Mouse (Mus musculus): ENCODE results near the gene Oprd1. TPM values are rescaled to one million over a fixed set of nuclear protein-coding genes. Genes with fewer than 3 reads are reported as not detected.

The Oprd1 gene
- polyA plus RNA-seq, 1 experiment from 2014 or later = 0.38 TPM

- under 1% methylated on average over 36 of the region's 42 CpGs for WGBS
- H3K9me3 ChIP-seq (ENCODE audit: control insufficient read depth, low read length) = no peaks in the 10 kb centered on the region
- no peaks in the 10 kb centered on the region for H3K27me3 ChIP-seq (replicated peaks; ENCODE audit: control insufficient read depth, insufficient read depth, low read length)
- H3K4me3 ChIP-seq (ENCODE audit: low read depth, low read length) = peak within 1 kb of the TSS; percentile 76
- ATAC-seq (replicated peaks; ENCODE audit: low FRiP score, low TSS enrichment, low read depth) (peak; percentile 40), DNase-seq (ENCODE audit: low spot score) (peak; percentile 83)
- peak within 1 kb of the TSS; percentile 59 for H3K9ac ChIP-seq (ENCODE audit: low read length)
- H3K27ac ChIP-seq (ENCODE audit: low read depth) = peak within 1 kb of the TSS; percentile 40
- H3K4me2 ChIP-seq (ENCODE audit: low read length) = peak within 1 kb of the TSS; percentile 96
- peaks cover 12% of the 10 kb centered on the region; the same call in 1 of the 2 replicates for H3K4me1 ChIP-seq (replicated peaks; ENCODE audit: control insufficient read depth, insufficient read depth, low read length)
- H3K36me3 ChIP-seq (ENCODE audit: control insufficient read depth, insufficient read depth, low read length) = no peaks in the 10 kb centered on the region
Measured at GRCm38 (mm10) chr4:132074077-132074932, 70.0 kb downstream of the Oprd1 start, which contains the start of gene Gm10300. TSS of gene Gm10300 (plus strand) at chr4:132074697.

GRCm38 (mm10) chr4:132072946-132073345 lies 71.3 kb downstream of the Oprd1 start:
- Histone ChIP-seq H3K9ac (ENCODE audit: low read length) (no peak overlapping the region), H3K27me3 (replicated peaks; ENCODE audit: control insufficient read depth, insufficient read depth, low read length) (no peaks in the 10 kb centered on the region), H3K4me2 (ENCODE audit: low read length) (no peak overlapping the region), H3K9me3 (ENCODE audit: control insufficient read depth, low read length) (no peaks in the 10 kb centered on the region), H3K36me3 (ENCODE audit: control insufficient read depth, insufficient read depth, low read length) (no peaks in the 10 kb centered on the region), H3K4me1 (replicated peaks; ENCODE audit: control insufficient read depth, insufficient read depth, low read length) (peaks cover 12% of the 10 kb centered on the region; the same call in 1 of the 2 replicates), H3K4me3 (ENCODE audit: low read depth, low read length) (no peak overlapping the region), H3K27ac (ENCODE audit: low read depth) (no peak overlapping the region)
- 80% methylated on average over 6 of the region's 6 CpGs for WGBS
- DNase-seq (ENCODE audit: low spot score) (no peak), ATAC-seq (replicated peaks; ENCODE audit: low FRiP score, low TSS enrichment, low read depth) (no peak)

DNA sequence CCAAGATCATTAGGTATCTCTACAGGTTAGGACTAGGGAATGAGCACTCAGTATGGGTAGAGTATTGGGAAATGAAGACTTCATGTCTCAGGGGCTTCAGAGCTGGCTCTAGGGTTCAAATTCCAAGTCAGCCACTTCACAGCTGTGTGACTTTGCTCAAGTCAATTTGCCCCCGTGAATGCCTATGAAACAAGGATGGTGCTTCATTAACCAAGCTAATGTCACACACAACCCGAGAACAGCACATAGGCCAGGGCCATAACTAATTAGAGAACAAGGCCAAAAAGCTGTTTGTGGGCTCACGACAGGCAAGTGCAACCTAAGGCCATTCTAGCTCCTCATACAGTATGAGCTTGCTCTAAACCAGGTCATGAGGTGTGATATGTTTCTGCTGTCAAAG lies 72.1 kb downstream of the Oprd1 start:
- H3K36me3 ChIP-seq (ENCODE audit: control insufficient read depth, insufficient read depth, low read length) = no peaks in the 10 kb centered on the region

GRCm38 (mm10) chr4:132071674-132072073 lies 72.6 kb downstream of the Oprd1 start:
- 86% methylated on average over 2 of the region's 2 CpGs for WGBS
- Histone ChIP-seq H3K4me2 (ENCODE audit: low read length) (no peak overlapping the region), H3K4me3 (ENCODE audit: low read depth, low read length) (no peak overlapping the region), H3K4me1 (replicated peaks; ENCODE audit: control insufficient read depth, insufficient read depth, low read length) (0 out of 2 replicates have a peak, but pooled peaks cover 10% of the 10 kb centered on the region), H3K9ac (ENCODE audit: low read length) (no peak overlapping the region), H3K9me3 (ENCODE audit: control insufficient read depth, low read length) (no peaks in the 10 kb centered on the region), H3K36me3 (ENCODE audit: control insufficient read depth, insufficient read depth, low read length) (no peaks in the 10 kb centered on the region), H3K27me3 (replicated peaks; ENCODE audit: control insufficient read depth, insufficient read depth, low read length) (no peaks in the 10 kb centered on the region), H3K27ac (ENCODE audit: low read depth) (no peak overlapping the region)
- DNase-seq (ENCODE audit: low spot score) (no peak), ATAC-seq (replicated peaks; ENCODE audit: low FRiP score, low TSS enrichment, low read depth) (no peak)

More for the DNA sequence above, 72.1 kb downstream of the Oprd1 start:
- peaks cover 11% of the 10 kb centered on the region; the same call in 1 of the 2 replicates for H3K4me1 ChIP-seq (replicated peaks; ENCODE audit: control insufficient read depth, insufficient read depth, low read length)
- no peak for ATAC-seq (replicated peaks; ENCODE audit: low FRiP score, low TSS enrichment, low read depth)
- WGBS = 77% methylated on average over 3 of the region's 3 CpGs
- H3K27ac ChIP-seq (ENCODE audit: low read depth) = no peak overlapping the region
- H3K27me3 ChIP-seq (replicated peaks; ENCODE audit: control insufficient read depth, insufficient read depth, low read length) = no peaks in the 10 kb centered on the region
- H3K4me2 ChIP-seq (ENCODE audit: low read length) = no peak overlapping the region
- H3K9ac ChIP-seq (ENCODE audit: low read length) = no peak overlapping the region
- DNase-seq (ENCODE audit: low spot score) = no peak
- no peaks in the 10 kb centered on the region for H3K9me3 ChIP-seq (ENCODE audit: control insufficient read depth, low read length)
- H3K4me3 ChIP-seq (ENCODE audit: low read depth, low read length) = no peak overlapping the region

DNA sequence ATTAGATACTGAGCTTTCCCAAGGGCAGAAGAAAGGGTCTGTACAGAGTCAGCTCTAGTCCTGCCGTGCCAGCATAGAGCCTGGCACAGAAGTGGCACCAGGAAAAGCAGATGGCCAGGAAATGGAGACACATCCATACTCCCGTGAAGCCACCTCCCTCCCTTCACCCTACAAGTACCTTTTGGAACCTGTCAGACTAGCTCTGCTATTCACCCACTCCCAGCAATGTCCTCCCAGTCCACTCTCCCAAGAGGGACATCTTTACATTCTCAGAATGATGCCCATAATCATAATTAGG lies 76.4 kb downstream of the Oprd1 start:
- 48% methylated on average over 2 of the region's 2 CpGs for WGBS
- no peak for DNase-seq (ENCODE audit: low spot score)

GRCm38 (mm10) chr4:132067112-132067937 lies 77.0 kb downstream of the Oprd1 start:
- Histone ChIP-seq H3K9ac (ENCODE audit: low read length) (no peak overlapping the region), H3K9me3 (ENCODE audit: control insufficient read depth, low read length) (no peaks in the 10 kb centered on the region), H3K4me2 (ENCODE audit: low read length) (no peak overlapping the region), H3K27me3 (replicated peaks; ENCODE audit: control insufficient read depth, insufficient read depth, low read length) (no peaks in the 10 kb centered on the region), H3K4me1 (replicated peaks; ENCODE audit: control insufficient read depth, insufficient read depth, low read length) (0 out of 2 replicates have a peak, but pooled peaks cover 7% of the 10 kb centered on the region), H3K27ac (ENCODE audit: low read depth) (no peak overlapping the region), H3K4me3 (ENCODE audit: low read depth, low read length) (no peak overlapping the region), H3K36me3 (ENCODE audit: control insufficient read depth, insufficient read depth, low read length) (no peaks in the 10 kb centered on the region)
- DNase-seq (ENCODE audit: low spot score) = no peak
- 78% methylated on average over 14 of the region's 14 CpGs for WGBS
- ATAC-seq (replicated peaks; ENCODE audit: low FRiP score, low TSS enrichment, low read depth) = no peak

More for the DNA sequence above, 76.4 kb downstream of the Oprd1 start:
- H3K27me3 ChIP-seq (replicated peaks; ENCODE audit: control insufficient read depth, insufficient read depth, low read length) = no peaks in the 10 kb centered on the region
- no peak overlapping the region for H3K4me2 ChIP-seq (ENCODE audit: low read length)
- no peak for ATAC-seq (replicated peaks; ENCODE audit: low FRiP score, low TSS enrichment, low read depth)
- H3K27ac ChIP-seq (ENCODE audit: low read depth) = no peak overlapping the region
- H3K36me3 ChIP-seq (ENCODE audit: control insufficient read depth, insufficient read depth, low read length) = no peaks in the 10 kb centered on the region
- 0 out of 2 replicates have a peak, but pooled peaks cover 6% of the 10 kb centered on the region for H3K4me1 ChIP-seq (replicated peaks; ENCODE audit: control insufficient read depth, insufficient read depth, low read length)
- no peak overlapping the region for H3K9ac ChIP-seq (ENCODE audit: low read length)
- no peaks in the 10 kb centered on the region for H3K9me3 ChIP-seq (ENCODE audit: control insufficient read depth, low read length)
- no peak overlapping the region for H3K4me3 ChIP-seq (ENCODE audit: low read depth, low read length)

GRCm38 (mm10) chr4:132066101-132066773 lies 78.0 kb downstream of the Oprd1 start:
- H3K27me3 ChIP-seq (replicated peaks; ENCODE audit: control insufficient read depth, insufficient read depth, low read length) = no peaks in the 10 kb centered on the region
- no peaks in the 10 kb centered on the region for H3K36me3 ChIP-seq (ENCODE audit: control insufficient read depth, insufficient read depth, low read length)
- H3K4me3 ChIP-seq (ENCODE audit: low read depth, low read length) = no peak overlapping the region
- DNase-seq (ENCODE audit: low spot score) = no peak
- no peaks in the 10 kb centered on the region for H3K9me3 ChIP-seq (ENCODE audit: control insufficient read depth, low read length)
- ATAC-seq (replicated peaks; ENCODE audit: low FRiP score, low TSS enrichment, low read depth) = no peak
- no peak overlapping the region for H3K27ac ChIP-seq (ENCODE audit: low read depth)
- 0 out of 2 replicates have a peak, but pooled peaks cover 8% of the 10 kb centered on the region for H3K4me1 ChIP-seq (replicated peaks; ENCODE audit: control insufficient read depth, insufficient read depth, low read length)
- H3K4me2 ChIP-seq (ENCODE audit: low read length) = no peak overlapping the region
- 69% methylated on average over 10 of the region's 10 CpGs for WGBS
- no peak overlapping the region for H3K9ac ChIP-seq (ENCODE audit: low read length)

DNA sequence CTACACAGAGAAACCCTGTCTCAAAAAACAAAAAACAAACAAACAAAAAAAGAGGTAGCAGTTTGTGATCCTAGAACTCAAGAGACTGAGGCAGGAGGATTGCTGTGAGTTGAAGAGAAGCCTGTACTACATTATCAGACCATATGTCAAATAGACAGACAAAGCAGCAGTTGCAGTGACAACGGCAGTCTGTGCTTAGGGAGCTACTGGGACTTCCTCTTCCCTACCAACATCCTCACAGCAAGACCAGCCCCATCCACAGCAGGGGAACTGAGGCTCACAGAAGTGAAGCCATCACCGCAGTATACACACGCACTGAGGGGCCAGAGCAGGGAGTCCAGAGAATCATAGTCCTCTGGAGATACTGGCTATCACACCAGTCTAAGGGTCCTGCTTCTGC lies 78.7 kb downstream of the Oprd1 start:
- 80% methylated on average over 3 of the region's 3 CpGs for WGBS
- no peaks in the 10 kb centered on the region for H3K36me3 ChIP-seq (ENCODE audit: control insufficient read depth, insufficient read depth, low read length)
- no peaks in the 10 kb centered on the region for H3K27me3 ChIP-seq (replicated peaks; ENCODE audit: control insufficient read depth, insufficient read depth, low read length)
- no peak overlapping the region for H3K4me3 ChIP-seq (ENCODE audit: low read depth, low read length)
- no peaks in the 10 kb centered on the region for H3K9me3 ChIP-seq (ENCODE audit: control insufficient read depth, low read length)
- no peak overlapping the region for H3K27ac ChIP-seq (ENCODE audit: low read depth)
- DNase-seq (ENCODE audit: low spot score) (no peak), ATAC-seq (replicated peaks; ENCODE audit: low FRiP score, low TSS enrichment, low read depth) (no peak)
- no peak overlapping the region for H3K4me2 ChIP-seq (ENCODE audit: low read length)
- H3K4me1 ChIP-seq (replicated peaks; ENCODE audit: control insufficient read depth, insufficient read depth, low read length) = 0 out of 2 replicates have a peak, but pooled peaks cover 8% of the 10 kb centered on the region
- no peak overlapping the region for H3K9ac ChIP-seq (ENCODE audit: low read length)
